7 mouse cellular contexts compared by ENCODE assay signal in genomic region chr19:27217941-27218411, GRCm38 (mm10). TPM values are rescaled to one million over a fixed set of nuclear protein-coding genes. Genes with fewer than 3 reads are reported as not detected.
DNase-seq lines count a peak whose midpoint lies in the region; ATAC-seq and TF ChIP-seq lines count a peak whose summit lies in the region.

No protein-coding gene starts in this region.

- TF ChIP-seq POLR2A in ES-Bruce4 (IDR thresholded peaks at IDR 0.05; ENCODE audit: insufficient read depth, low read length), result no peak

- H3K9ac ChIP-seq in ES-Bruce4 (ENCODE audit: low read depth, poor library complexity, severe bottlenecking), result peak overlapping the region; percentile 57
- peak overlapping the region; percentile 66 for H3K9ac ChIP-seq in embryonic facial prominence, embryonic 15.5 days
- H3K9ac ChIP-seq in stomach, embryonic 16.5 days (ENCODE audit: low read length), result peak overlapping the region; percentile 77

- no peak for TF ChIP-seq CTCF in ES-Bruce4 (IDR thresholded peaks at IDR 0.05; ENCODE audit: low read depth, low read length)

- no peaks in the 10 kb centered on the region for H3K36me3 ChIP-seq in ES-Bruce4 (ENCODE audit: control insufficient read depth, insufficient read depth, low read length, poor library complexity, severe bottlenecking)
- no peaks in the 10 kb centered on the region for H3K36me3 ChIP-seq in embryonic facial prominence, embryonic 15.5 days
- no peaks in the 10 kb centered on the region for H3K36me3 ChIP-seq in midbrain, embryonic 10.5 days
- no peaks in the 10 kb centered on the region for H3K36me3 ChIP-seq in stomach, embryonic 16.5 days (ENCODE audit: control insufficient read depth, insufficient read depth, low read length)

- peak overlapping the region; percentile 95 for H3K4me2 ChIP-seq in embryonic facial prominence, embryonic 15.5 days (replicated peaks)
- peak overlapping the region; percentile 97 for H3K4me2 ChIP-seq in stomach, embryonic 16.5 days (ENCODE audit: low read depth, low read length)

- no peak overlapping the region for H3K27ac ChIP-seq in ES-Bruce4 (ENCODE audit: insufficient read depth, low read length)
- H3K27ac ChIP-seq in embryonic facial prominence, embryonic 15.5 days (replicated peaks), result peak overlapping the region; percentile 71
- H3K27ac ChIP-seq in midbrain, embryonic 10.5 days (replicated peaks), result peak overlapping the region; percentile 91
- H3K27ac ChIP-seq in stomach, embryonic 16.5 days (ENCODE audit: low read length), result peak overlapping the region; percentile 1; the same call in 1 of the 2 replicates

- H3K4me1 ChIP-seq in ES-Bruce4 (ENCODE audit: control insufficient read depth, insufficient read depth, low read length), result no peaks in the 10 kb centered on the region
- H3K4me1 ChIP-seq in embryonic facial prominence, embryonic 15.5 days, result peaks cover 24% of the 10 kb centered on the region
- H3K4me1 ChIP-seq in midbrain, embryonic 10.5 days, result peaks cover 37% of the 10 kb centered on the region
- H3K4me1 ChIP-seq in stomach, embryonic 16.5 days (ENCODE audit: control insufficient read depth, insufficient read depth, low read length), result peaks cover 4% of the 10 kb centered on the region

- peaks cover 3% of the 10 kb centered on the region for H3K27me3 ChIP-seq in ES-Bruce4 (ENCODE audit: control insufficient read depth, insufficient read depth, low read length, poor library complexity, severe bottlenecking)
- H3K27me3 ChIP-seq in embryonic facial prominence, embryonic 15.5 days, result peaks cover 8% of the 10 kb centered on the region; the same call in 1 of the 2 replicates
- H3K27me3 ChIP-seq in midbrain, embryonic 10.5 days (ENCODE audit: low read depth, poor library complexity, severe bottlenecking), result peaks cover 43% of the 10 kb centered on the region
- H3K27me3 ChIP-seq in stomach, embryonic 16.5 days (ENCODE audit: control insufficient read depth, insufficient read depth, low read length), result peaks cover 4% of the 10 kb centered on the region; the same call in 1 of the 2 replicates

- no peak for TF ChIP-seq EP300 in ES-Bruce4 (IDR thresholded peaks at IDR 0.05; ENCODE audit: insufficient read depth, low read depth, low read length)

- intact Hi-C loops in left cerebral cortex, postnatal 14 days (cut with DNase I), result loop anchor here (5.0 kb wide), 1 partner anchor 241 kb away; no protein-coding TSS in a partner anchor

- H3K9me3 ChIP-seq in ES-Bruce4 (replicated peaks; ENCODE audit: control insufficient read depth, insufficient read depth, low read length, poor library complexity, severe bottlenecking), result no peaks in the 10 kb centered on the region
- no peaks in the 10 kb centered on the region for H3K9me3 ChIP-seq in embryonic facial prominence, embryonic 15.5 days (replicated peaks)
- no peaks in the 10 kb centered on the region for H3K9me3 ChIP-seq in midbrain, embryonic 10.5 days (replicated peaks)
- H3K9me3 ChIP-seq in stomach, embryonic 16.5 days (replicated peaks; ENCODE audit: control insufficient read depth, low read length), result no peaks in the 10 kb centered on the region

- peak; percentile 39 to 81 for DNase-seq in adrenal gland, adult (ENCODE audit: inconsistent age in 2 of 2, low spot score in 1 of 2)
- peak; percentile 49 for DNase-seq in heart, postnatal 4 days
- peak; percentile 44 to 48 for DNase-seq in left cerebral cortex, postnatal 14 days (ENCODE audit: low spot score in 2 of 2)
- DNase-seq in midbrain, embryonic 10.5 days (ENCODE audit: low spot score), result peak; percentile 64

- under 1% methylated on average over 32 of the region's 32 CpGs for WGBS in embryonic facial prominence, embryonic 15.5 days
- whole genome bisulfite sequencing in midbrain, embryonic 10.5 days, result under 1% methylated on average over 32 of the region's 32 CpGs
- WGBS in stomach, embryonic 16.5 days, result under 1% methylated on average over 32 of the region's 32 CpGs

- H3K4me3 ChIP-seq in ES-Bruce4 (ENCODE audit: low read depth, low read length), result peak overlapping the region; percentile 84
- peak overlapping the region; percentile 72 for H3K4me3 ChIP-seq in embryonic facial prominence, embryonic 15.5 days (replicated peaks)
- peak overlapping the region; percentile 83 for H3K4me3 ChIP-seq in midbrain, embryonic 10.5 days
- peak overlapping the region; percentile 56 for H3K4me3 ChIP-seq in stomach, embryonic 16.5 days (replicated peaks; ENCODE audit: low read length)

- 0 out of 2 replicates have a peak, but pooled peaks have one; percentile 40 for ATAC-seq in embryonic facial prominence, embryonic 15.5 days (ENCODE audit: insufficient number of reproducible peaks, low FRiP score, low TSS enrichment, low read depth)
- peak; percentile 19; the same call in 1 of the 2 replicates for ATAC-seq in stomach, embryonic 16.5 days (ENCODE audit: insufficient read depth, low FRiP score)

RNA-seq across cellular contexts. Expression of gene Vldlr, which starts 1.7 kb away (rescaled TPM):
- polyA plus RNA-seq in ES-Bruce4 (2011; ENCODE audit: insufficient read depth, insufficient read length, low read depth, missing spikeins), result 2.4 TPM in 2 replicates
- 15.0 and 15.8 TPM in 2 replicates for polyA plus RNA-seq in embryonic facial prominence, embryonic 15.5 days (2015; fragmentation: Nextera tagmentation; extraction: Ambion mirVana)
- 100 to 1,000 TPM; 117 to 122 TPM for total RNA-seq in heart, postnatal 4 days (2021)
- total RNA-seq in left cerebral cortex, postnatal 14 days (2021), result 10 to 100 TPM; 70.0 to 76.4 TPM
- polyA plus RNA-seq in midbrain, embryonic 10.5 days (2016; fragmentation: Nextera tagmentation; extraction: Ambion mirVana), result 7.6 and 7.9 TPM in 2 replicates
- polyA plus RNA-seq in stomach, embryonic 16.5 days (2015; fragmentation: Nextera tagmentation; extraction: Ambion mirVana), result 8.4 and 9.0 TPM in 2 replicates
